Mouse (Mus musculus): ENCODE results near the gene Frmpd2.

Frmpd2 gene

DNA sequence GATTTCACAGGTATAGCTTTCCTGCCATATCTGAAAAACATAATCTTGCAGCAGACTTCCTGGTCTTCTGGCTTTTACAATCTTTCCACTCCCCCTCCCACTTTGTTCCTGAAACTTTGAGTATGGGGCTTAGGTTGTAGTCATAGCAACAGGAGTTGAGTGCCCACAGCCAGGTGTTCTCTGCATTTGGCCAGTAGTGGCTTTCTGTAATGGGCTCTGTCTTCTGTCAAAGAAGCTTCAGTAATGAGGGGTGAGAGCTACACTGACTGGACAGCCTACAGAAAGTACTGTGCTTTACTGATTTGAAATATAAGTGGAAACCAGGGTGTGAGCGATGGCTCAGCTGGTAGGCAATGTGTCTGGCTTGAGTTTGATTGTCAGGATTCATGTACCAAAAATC is 37.2 kb downstream of the Frmpd2 start:
- no peak for DNase-seq (ENCODE audit: low spot score)

DNA sequence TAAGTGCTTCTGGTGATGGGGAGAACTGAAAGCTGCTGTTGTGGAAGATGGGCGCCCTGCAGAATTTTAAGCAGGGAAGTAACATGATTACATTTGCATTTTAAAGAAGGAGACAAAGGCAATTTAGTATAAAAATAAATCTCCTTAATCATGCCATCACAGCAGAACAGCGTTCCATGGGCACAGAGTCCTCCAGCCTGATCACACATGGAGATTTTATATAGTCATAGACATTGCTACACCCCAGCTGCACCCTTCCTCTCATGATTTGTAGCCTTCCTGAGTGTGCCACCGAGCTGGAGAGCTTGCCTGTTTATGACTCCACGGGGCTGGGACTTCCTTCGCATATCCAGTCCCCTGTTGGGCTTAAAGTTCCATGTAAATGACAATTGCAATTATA is 42.4 kb downstream of the Frmpd2 start:
- DNase-seq (ENCODE audit: low spot score): no peak

DNA sequence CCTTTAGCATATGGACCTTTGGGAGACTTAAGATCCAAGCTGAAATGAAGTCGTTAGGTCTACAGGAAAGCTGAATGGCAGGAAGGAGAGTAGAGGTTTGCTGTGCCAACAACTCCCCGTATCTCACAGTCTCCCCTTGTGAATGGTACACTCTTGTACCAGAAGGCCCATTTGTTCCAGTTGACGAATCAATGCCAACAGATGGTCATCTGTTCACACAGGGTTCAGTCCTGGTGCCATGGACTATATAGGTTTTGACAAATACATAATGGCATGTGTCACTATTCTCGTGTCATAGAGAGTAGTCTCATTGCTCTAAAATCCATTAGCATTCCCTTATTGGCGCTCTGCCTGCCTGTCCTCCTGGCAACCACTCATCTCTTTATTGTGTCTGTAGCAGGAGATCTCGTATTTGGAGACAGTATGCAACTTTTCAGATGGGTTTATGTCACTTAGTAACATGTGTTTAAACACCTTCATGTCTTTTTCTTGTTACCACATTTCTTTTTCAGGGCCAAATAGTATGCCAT is 43.3 kb downstream of the Frmpd2 start:
- DNase-seq (ENCODE audit: low spot score): no peak

DNA sequence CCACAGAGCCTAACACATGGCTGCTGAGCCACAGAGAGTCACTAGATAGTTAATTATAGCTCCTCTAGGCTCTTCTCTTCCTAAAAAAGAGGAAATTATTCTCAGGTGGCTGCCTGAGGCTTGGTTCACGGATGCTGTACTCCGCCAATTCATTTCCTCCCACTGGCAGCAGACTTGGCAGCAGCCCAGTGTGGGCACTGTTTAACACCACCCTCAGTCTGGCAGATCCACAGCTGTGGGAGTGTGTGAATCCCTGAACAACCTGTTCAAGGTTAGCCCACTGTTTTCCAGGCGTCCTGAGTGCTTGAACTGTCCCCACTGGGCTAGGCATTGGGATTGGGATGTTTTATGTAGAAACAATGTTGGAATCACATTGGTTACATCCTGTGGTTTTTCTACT is 50.0 kb downstream of the Frmpd2 start:
- no peak for DNase-seq (ENCODE audit: low spot score)

DNA sequence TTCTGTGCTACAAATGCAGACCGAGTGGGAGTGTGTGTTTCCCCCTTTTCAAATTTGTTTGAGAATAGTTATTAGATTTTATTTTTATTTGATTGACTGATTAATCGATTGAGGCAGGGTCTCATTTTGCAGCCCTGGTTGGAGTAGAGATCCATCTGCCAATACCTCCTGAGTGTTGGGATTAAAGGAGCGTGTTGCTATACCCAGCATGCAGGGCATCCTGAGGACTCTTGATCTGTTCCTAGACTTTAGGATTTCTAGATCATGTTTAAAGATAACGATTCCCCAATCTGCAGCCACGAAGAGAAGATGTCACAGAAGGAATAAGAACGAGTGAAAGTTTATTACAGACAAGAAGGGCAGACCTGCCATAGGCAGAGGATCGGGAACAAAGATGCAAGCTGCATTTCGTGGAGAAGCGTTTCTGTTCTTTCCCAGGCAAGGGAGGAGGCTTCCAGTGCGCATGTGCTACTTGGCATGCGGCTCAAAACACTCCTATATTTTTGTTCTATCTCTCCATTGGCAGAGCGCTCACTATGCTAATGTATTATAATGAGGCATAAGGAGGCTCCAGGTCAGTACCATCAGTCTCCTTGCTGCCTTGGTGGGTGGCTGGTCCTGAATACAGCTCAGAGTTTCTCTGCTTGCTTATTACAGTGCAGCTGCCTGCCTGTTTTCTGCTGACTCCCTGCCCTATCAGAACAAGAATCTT is 53.9 kb downstream of the Frmpd2 start:
- DNase-seq (ENCODE audit: low spot score): no peak

DNA sequence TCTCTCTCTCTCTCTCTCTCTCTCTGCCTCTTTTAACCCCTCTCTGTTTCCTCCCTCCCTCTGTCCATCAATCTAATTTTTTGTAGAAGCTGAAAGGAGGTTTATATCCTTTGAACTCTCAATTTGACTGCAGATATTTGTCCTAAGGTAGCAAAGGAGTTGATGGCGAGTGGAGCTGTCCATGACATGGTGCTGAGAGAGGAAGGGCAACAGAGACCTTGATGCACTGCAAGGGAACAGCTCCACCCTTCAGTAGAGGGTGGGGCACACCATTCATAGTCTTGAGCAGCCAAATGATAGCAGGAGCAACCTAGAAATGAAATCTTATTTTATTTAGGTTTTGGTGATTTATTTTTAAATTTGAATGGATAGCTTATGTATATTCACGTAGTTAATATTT is 55.1 kb downstream of the Frmpd2 start:
- no peak for DNase-seq (ENCODE audit: low spot score)

DNA sequence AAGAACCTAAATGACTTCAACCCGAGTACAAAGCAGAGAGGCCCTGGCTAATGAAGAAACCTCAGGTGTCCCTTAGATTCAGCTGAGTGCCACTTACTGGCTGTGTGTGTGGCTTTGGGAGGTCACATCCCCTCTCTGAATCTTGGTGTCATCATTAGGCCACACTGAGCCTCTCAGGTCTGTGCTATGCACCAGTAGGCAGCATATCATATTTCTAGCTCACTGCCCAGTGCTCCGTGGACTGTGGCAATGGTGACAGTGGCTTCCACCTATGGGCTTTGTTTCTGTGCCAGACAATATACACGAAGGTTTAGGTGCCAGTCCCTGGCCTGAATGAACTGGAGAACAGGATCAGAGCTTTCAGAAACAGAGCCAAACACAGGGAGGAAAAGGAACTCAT is 56.4 kb downstream of the Frmpd2 start:
- DNase-seq (ENCODE audit: low spot score): no peak

DNA sequence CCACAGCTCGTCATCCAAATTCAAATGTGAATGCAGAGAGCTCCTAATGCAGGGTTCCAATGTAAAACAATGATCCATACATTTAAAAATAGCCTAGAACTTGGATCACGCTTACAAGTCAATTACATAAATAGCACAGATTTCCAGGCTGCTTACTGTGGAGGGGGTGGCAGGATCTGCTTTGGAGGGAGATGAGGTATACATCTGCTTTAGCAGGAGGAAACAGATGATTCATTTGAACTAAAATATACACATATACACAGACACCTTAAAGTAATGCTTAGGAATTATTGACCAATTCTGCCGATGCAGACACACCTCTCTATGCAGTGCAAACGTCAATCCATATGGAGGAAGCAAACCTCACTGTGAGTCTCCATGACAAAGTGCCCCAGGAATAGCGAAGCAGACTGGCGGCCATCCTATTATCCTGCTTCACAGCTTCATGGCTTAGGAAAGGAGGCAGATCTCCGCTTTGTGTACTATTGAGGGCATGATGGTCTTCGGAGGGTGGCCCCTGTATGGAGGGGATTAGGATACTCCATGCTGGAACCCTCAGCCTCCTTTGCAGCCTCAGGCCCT is 59.9 kb downstream of the Frmpd2 start:
- DNase-seq (ENCODE audit: low spot score): no peak

DNA sequence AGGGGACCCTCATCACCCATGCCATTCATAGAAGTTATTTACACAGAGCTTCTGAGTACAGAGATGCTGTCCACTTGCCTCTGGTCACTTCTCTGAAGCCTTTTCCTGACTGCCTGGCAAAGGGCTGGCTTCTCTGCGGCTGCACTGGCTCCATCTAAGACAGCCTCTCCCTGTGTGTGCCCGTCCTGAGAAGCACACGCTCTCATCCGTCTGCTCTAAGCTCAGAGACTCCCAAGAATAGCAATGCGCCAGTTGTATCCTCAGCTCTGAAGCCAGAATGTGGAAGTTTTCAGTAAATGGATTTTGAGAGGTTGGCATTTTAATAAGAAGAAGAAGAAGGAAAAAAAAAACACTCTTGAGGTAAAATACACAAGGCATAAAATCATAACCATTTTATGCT is 61.3 kb downstream of the Frmpd2 start:
- DNase-seq (ENCODE audit: low spot score): no peak

DNA sequence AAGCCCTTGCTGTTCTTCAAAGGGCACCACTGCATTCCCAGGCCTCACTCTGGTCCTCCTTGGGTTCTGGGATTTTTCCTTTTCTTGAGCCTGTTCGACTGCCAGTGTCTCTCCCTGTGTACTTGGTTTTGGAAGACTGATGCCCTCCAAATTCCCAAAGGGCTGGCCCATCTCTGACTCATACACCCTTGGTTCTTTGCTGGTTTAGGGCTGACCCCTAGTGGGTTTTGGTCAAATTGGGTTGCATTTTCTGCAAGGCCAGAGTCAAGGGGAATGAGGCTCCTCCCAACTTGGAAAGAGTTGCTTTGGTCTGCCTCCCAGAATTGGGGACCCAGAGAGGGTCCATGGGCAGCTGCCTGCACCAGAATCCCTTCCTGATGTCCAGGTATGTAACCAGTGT is 62.0 kb downstream of the Frmpd2 start:
- DNase-seq (ENCODE audit: low spot score): no peak

DNA sequence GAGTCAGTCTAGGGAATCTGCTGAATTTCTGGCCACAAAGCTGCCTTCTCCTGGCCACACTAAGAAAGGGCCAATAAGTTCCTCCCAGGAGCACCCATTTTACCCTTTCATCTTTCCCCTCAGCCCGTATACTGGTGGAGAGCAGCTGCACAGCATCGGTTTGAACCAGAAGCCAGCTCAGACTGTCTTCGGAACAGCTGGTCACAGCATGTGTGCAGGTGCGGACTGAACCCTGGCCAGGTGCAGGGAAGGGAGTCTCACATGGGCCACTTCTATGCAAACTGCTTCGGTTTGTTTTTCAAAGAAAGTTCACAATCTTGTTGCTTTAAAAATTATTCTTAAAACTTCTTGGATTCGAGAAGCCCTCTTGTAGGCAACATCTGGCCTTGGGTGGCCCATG is 63.8 kb downstream of the Frmpd2 start:
- no peak for DNase-seq (ENCODE audit: low spot score)

DNA sequence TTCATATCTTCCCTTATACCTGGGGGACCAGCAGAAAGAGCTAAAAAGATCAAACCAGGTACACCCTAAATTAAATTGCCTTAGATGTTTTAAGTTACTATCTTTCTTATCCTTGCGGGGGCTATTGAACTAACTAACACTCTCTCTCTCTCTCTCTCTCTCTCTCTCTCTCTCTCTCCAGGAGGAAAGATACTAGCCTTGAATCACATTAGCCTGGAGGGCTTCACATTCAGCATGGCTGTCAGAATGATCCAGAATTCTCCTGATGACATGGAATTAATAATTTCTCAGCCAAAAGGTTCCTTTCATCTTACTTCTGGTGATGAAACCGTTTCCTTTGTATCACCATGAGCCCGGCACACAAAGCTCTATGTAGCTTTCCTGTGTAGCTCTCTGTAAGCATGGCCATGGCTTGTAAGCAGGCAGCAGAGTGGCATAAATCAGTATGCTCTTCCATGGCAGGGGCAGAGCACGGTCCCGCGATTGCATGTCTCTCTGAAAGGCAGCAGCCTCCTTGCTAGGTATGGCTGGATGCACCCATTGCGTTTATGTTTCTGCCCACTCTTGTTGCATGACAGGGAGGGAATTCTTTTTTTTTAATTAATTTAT is 68.2 kb downstream of the Frmpd2 start:
- no peak for DNase-seq (ENCODE audit: low spot score)

DNA sequence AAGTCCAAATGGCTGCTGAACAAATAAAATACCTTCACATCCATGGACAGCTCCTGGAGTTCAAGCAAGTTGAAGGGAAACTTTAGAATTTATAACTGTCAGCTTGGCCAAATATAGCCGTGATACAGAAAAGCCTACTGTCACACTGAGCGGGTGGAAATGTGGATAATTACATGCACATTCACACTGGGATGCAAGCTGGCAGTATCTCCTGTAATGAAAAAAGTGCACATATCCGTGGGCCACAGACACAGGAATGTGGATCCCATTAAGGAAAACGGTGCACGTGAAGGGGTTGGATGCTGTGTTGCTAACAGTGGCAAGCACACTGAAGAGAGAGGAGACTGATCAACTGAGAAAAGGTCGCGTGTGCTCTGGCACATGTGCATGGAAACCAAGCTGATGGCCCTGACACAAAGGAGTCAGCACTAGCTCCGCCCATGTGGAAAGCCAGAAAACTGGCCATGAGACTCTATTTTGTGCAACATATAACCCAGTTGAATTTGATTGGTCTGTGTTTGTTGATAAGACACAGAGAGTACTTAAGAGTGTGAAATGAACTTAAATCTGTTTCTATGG is 74.2 kb downstream of the Frmpd2 start:
- no peak for DNase-seq (ENCODE audit: low spot score)

DNA sequence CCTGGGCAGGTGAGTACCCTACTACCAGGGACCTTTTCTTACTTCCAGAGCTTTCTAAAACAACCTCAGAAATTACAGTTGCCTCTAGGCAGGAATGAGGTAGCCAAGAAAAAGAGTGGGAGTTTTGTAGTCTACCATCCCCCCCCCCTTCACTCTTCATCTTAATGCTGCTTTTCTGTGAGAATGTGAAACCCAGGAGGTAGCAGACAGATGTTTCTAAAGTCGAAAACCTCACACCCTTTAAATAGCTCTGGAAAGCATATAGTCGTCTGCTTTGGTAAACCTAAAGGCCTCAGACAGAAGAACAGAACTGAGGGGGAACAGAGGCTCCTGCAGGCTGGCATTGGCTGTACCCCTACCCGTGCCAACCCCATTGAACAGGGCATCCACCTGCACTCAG is 77.2 kb downstream of the Frmpd2 start:
- DNase-seq (ENCODE audit: low spot score): no peak

DNA sequence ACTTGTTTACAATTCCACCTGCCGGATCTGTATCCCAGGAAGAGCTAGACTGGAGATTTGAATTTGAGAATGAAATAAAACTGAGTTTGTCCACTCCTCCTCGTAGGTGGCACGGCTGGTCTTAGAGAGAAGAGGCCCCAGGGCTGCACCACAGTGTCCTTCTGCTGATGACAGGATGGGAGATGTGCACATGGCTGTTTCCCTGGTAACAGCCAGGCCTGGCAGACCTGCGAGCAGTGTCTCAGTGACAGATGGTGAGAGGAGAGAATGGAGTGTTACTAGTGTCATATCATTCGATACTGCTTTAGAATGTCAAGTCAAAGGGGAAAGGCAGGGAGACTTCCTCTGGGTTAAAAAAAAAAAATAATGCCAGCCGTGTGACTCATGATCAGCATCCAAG is 78.4 kb downstream of the Frmpd2 start:
- no peak for DNase-seq (ENCODE audit: low spot score)

DNA sequence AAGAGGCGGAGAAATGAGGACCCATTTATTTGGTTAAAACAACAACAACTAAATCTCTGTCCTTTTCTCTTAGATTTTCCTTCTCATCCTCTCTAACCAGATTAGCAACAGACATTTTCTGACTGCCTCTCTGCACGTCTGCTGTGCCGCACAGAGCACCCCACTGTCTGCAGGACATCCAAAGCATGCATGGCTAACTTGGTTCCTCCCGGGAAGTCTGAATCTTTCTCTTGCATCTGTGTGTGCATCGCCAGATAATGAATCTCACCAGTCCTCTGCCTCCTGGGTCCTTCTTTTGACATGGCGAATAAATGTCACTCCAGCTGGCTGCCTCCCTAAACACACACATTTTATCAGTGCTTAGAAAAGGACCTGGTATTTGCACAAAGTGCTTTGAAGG is 99.2 kb downstream of the Frmpd2 start:
- DNase-seq (ENCODE audit: low spot score): no peak

DNA sequence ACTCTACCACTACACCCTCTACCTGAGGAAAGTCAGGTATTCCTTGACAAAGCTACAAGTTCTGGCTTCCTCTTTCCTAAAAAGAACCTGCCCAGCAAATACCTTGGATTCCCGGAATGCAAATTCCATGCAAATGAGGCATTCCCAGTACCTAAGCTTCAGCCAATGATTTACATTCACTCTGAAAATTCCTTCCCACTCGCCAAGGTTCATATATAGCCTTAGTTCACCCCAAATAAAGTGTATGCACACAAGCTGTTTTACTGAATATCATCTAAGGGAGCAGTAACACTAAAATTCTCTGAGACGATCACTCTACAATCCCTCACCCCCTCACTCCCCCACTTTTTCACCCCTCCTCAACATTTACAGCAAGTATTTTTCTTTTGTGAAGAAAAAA is 102.1 kb downstream of the Frmpd2 start:
- no peak for DNase-seq (ENCODE audit: low spot score)

DNA sequence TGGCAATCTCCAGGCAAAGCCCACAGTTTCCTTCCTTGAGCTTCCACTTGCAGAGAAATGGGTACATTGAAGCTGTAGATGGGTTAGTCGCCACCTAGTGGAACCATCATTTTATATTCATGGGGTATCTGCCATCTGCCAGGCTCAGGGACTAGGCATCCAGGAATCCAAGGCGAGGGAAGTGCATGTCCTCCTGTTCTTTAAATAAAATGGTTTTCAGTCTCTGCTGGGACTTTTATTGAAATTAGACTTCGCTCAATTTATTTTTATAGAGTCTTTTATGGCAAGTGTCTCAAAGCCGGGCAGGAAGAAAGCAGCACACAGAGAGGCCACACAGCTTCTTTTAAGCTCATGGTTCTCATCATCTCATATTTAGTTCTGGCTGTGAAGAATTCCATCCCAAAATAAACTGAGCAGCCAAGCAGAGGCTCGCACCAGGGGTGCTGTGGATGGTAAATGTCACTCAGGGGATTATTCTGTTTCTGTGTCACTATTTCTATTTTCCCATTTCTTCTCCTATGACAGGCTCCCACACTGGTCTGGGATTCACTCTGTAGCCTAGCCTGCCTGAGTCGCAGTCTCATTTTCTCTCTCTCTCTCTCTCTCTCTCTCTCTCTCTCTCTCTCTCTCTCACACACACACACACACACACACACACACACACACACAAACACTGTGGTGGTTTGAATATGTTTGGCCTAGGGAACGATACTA is 108.4 kb downstream of the Frmpd2 start:
- no peak for DNase-seq (ENCODE audit: low spot score)

DNA sequence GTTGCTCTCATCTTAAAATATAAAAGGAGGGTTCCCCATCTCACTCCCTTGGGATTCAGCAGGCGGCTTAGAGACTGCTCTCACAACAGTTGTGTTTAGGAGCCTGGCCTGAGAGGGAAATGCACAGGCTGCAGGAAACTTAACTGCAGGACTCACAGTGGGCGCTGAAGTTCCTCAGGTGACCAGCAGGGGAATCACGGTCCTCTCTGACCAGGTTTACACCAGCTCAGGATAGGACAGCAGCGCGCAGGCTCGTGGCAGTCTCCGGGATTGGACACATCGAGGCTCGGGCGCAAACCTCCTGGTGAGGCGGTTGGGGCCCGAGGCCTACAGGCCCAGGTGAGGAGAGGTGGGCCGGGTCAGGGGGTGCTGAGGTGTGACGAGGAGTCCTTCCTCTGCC is 117.5 kb downstream of the Frmpd2 start, which contains the start of gene Ptpn20:
Gene Ptpn20 (plus strand): TSS at position 257 of the 400 bp plus-strand sequence.
- DNase-seq (ENCODE audit: low spot score): no peak

DNA sequence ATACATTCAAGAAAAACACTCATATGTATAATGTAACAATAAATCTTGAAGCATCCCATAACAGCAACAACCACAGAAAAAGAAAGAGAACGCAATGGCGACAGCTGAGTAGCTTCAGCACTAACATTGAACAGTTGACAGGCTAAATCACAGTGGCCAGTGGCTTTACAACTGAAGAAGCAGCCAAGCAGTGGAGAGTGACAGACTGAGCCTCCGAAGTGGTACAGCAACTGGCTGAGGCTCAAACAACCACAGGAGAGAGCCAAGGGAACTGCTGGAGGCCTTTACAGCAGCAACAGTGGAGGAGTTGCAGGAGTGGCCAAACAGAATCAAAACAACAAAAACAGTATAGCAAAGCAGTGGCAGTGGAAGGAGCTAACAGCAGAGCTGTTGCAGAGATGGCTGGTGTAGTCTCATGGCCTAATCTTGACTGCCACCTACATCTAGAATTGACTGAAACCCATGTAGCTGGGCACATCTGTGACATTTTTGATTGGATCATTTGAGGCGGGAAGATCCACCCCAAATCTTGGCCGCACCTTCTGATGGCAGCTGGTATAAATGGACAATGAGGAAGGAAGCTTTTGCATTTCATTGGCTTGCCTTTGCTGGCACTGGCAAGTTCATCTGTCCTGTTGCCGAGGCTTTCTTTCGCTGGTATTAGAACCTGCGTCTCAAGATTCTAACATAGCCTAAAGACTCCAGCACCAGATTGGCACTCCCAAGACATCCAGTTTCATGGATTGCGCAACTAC is 127.1 kb downstream of the Frmpd2 start:
- no peak for DNase-seq (ENCODE audit: low spot score)

DNA sequence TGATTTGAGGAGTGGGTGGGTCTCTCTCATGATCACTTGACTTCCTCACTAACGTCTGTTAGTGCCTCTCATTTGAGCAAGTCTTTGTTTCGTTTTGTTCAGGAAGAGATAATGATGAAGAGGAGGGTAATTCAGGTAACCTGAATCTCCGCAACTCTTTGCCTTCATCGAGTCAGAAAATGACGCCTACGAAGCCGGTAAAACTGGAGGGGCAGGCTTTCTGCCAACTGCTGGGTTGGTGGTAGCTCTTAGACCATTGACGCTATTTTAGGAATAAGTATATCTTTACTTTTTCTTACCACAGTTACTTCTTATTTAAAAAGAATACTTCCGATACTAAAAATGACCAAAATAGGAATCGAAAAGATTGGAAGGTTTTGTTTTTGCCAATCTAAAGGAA is 135.9 kb downstream of the Frmpd2 start:
- DNase-seq (ENCODE audit: low spot score): no peak

Data from T-cell, adult 2 months (primary cell).